Mouse (Mus musculus): ENCODE results near the gene Abcb10. TPM values are rescaled to one million over a fixed set of nuclear protein-coding genes. Genes with fewer than 3 reads are reported as not detected.

The Abcb10 gene
- polyA plus RNA-seq, 1 experiment from 2014 or later: 15.6 TPM

- Histone ChIP-seq H3K27me3 (replicated peaks) (no peaks in the 10 kb centered on the region), H3K36me3 (replicated peaks) (peaks cover 52% of the 10 kb centered on the region), H3K4me2 (no peak overlapping the region), H3K9ac (no peak overlapping the region), H3K9me3 (no peaks in the 10 kb centered on the region), H3K4me1 (no peaks in the 10 kb centered on the region), H3K27ac (no peak overlapping the region), H3K4me3 (no peak overlapping the region)
- 94% methylated on average over 10 of the region's 10 CpGs for WGBS
- ATAC-seq (replicated peaks): no peak
These were observed 19.7 kb upstream of the Abcb10 start for GRCm38 (mm10) chr8:124002546-124003108.

GRCm38 (mm10) chr8:123999568-123999967 lies 16.6 kb upstream of the Abcb10 start:
- Histone ChIP-seq H3K4me3 (no peak overlapping the region), H3K4me2 (no peak overlapping the region), H3K27ac (no peak overlapping the region), H3K9me3 (no peaks in the 10 kb centered on the region), H3K9ac (no peak overlapping the region), H3K36me3 (replicated peaks) (peaks cover 39% of the 10 kb centered on the region), H3K4me1 (no peaks in the 10 kb centered on the region), H3K27me3 (replicated peaks) (no peaks in the 10 kb centered on the region)
- WGBS: 98% methylated on average over 2 of the region's 2 CpGs
- no peak for ATAC-seq (replicated peaks)

- Histone ChIP-seq H3K4me2 (no peak overlapping the region), H3K27me3 (replicated peaks) (no peaks in the 10 kb centered on the region), H3K27ac (no peak overlapping the region), H3K9me3 (no peaks in the 10 kb centered on the region), H3K4me3 (no peak overlapping the region), H3K4me1 (no peaks in the 10 kb centered on the region), H3K9ac (no peak overlapping the region), H3K36me3 (replicated peaks) (0 out of 2 replicates have a peak, but pooled peaks cover 8% of the 10 kb centered on the region)
- 96% methylated on average over 3 of the region's 3 CpGs for WGBS
- no peak for ATAC-seq (replicated peaks)
These were observed 11.1 kb upstream of the Abcb10 start for GRCm38 (mm10) chr8:123993997-123994396.

GRCm38 (mm10) chr8:123993597-123993996 lies 10.7 kb upstream of the Abcb10 start:
- 96% methylated on average over 5 of the region's 5 CpGs for WGBS

GRCm38 (mm10) chr8:123992587-123992986 lies 9.7 kb upstream of the Abcb10 start:
- Histone ChIP-seq H3K4me3 (no peak overlapping the region), H3K4me2 (no peak overlapping the region), H3K27ac (no peak overlapping the region), H3K4me1 (no peaks in the 10 kb centered on the region), H3K36me3 (replicated peaks) (0 out of 2 replicates have a peak, but pooled peaks cover 7% of the 10 kb centered on the region), H3K27me3 (replicated peaks) (no peaks in the 10 kb centered on the region), H3K9me3 (no peaks in the 10 kb centered on the region), H3K9ac (no peak overlapping the region)
- WGBS: 80% methylated on average over 8 of the region's 8 CpGs
- ATAC-seq (replicated peaks): no peak

More at GRCm38 (mm10) chr8:123993597-123993996, 10.7 kb upstream of the Abcb10 start:
- H3K4me2 ChIP-seq: no peak overlapping the region
- H3K9me3 ChIP-seq: no peaks in the 10 kb centered on the region
- no peak for ATAC-seq (replicated peaks)
- H3K27me3 ChIP-seq (replicated peaks): no peaks in the 10 kb centered on the region
- 0 out of 2 replicates have a peak, but pooled peaks cover 7% of the 10 kb centered on the region for H3K36me3 ChIP-seq (replicated peaks)
- H3K4me3 ChIP-seq: no peak overlapping the region
- H3K9ac ChIP-seq: no peak overlapping the region
- H3K4me1 ChIP-seq: no peaks in the 10 kb centered on the region
- H3K27ac ChIP-seq: no peak overlapping the region

GRCm38 (mm10) chr8:123990277-123991049 lies 7.5 kb upstream of the Abcb10 start:
- no peaks in the 10 kb centered on the region for H3K36me3 ChIP-seq (replicated peaks)
- H3K4me3 ChIP-seq: no peak overlapping the region
- H3K27ac ChIP-seq: no peak overlapping the region
- H3K4me2 ChIP-seq: no peak overlapping the region
- no peaks in the 10 kb centered on the region for H3K9me3 ChIP-seq
- ATAC-seq (replicated peaks): no peak
- no peaks in the 10 kb centered on the region for H3K4me1 ChIP-seq
- H3K27me3 ChIP-seq (replicated peaks): no peaks in the 10 kb centered on the region
- no peak overlapping the region for H3K9ac ChIP-seq
- WGBS: 89% methylated on average over 13 of the region's 13 CpGs

- H3K36me3 ChIP-seq (replicated peaks): no peaks in the 10 kb centered on the region
- H3K27me3 ChIP-seq (replicated peaks): no peaks in the 10 kb centered on the region
- WGBS: 77% methylated on average over 7 of the region's 7 CpGs
- H3K4me3 ChIP-seq: no peak overlapping the region
- no peak for ATAC-seq (replicated peaks)
- no peaks in the 10 kb centered on the region for H3K4me1 ChIP-seq
- no peak overlapping the region for H3K9ac ChIP-seq
- H3K27ac ChIP-seq: no peak overlapping the region
- no peaks in the 10 kb centered on the region for H3K9me3 ChIP-seq
- H3K4me2 ChIP-seq: no peak overlapping the region
These were observed 6.2 kb upstream of the Abcb10 start for GRCm38 (mm10) chr8:123989128-123989527.

- no peaks in the 10 kb centered on the region for H3K9me3 ChIP-seq
- no peaks in the 10 kb centered on the region for H3K36me3 ChIP-seq (replicated peaks)
- H3K4me1 ChIP-seq: no peaks in the 10 kb centered on the region
- H3K4me2 ChIP-seq: no peak overlapping the region
- ATAC-seq (replicated peaks): no peak
- WGBS: 75% methylated on average over 6 of the region's 6 CpGs
- no peak overlapping the region for H3K9ac ChIP-seq
- H3K27me3 ChIP-seq (replicated peaks): no peaks in the 10 kb centered on the region
- no peak overlapping the region for H3K4me3 ChIP-seq
- no peak overlapping the region for H3K27ac ChIP-seq
These were observed 5.7 kb upstream of the Abcb10 start for GRCm38 (mm10) chr8:123988605-123989038.

GRCm38 (mm10) chr8:123982291-123982793 lies 580 bp downstream of the Abcb10 start:
- H3K4me1 ChIP-seq: peaks cover 26% of the 10 kb centered on the region
- H3K36me3 ChIP-seq (replicated peaks): no peaks in the 10 kb centered on the region
- ATAC-seq (replicated peaks): peak; percentile 55; the same call in 1 of the 2 replicates
- H3K9ac ChIP-seq: peak overlapping the region; percentile 83
- H3K27me3 ChIP-seq (replicated peaks): no peaks in the 10 kb centered on the region
- peak overlapping the region; percentile 75 for H3K27ac ChIP-seq
- H3K4me3 ChIP-seq: peak overlapping the region; percentile 69
- peak overlapping the region; percentile 95 for H3K4me2 ChIP-seq
- no peaks in the 10 kb centered on the region for H3K9me3 ChIP-seq
- WGBS: under 1% methylated on average over 43 of the region's 48 CpGs

- WGBS: 47% methylated on average over 4 of the region's 4 CpGs
- no peaks in the 10 kb centered on the region for H3K36me3 ChIP-seq (replicated peaks)
- H3K9me3 ChIP-seq: no peaks in the 10 kb centered on the region
- 0 out of 2 replicates have a peak overlapping the region, but pooled peaks have one; percentile 5 for H3K9ac ChIP-seq
- H3K4me1 ChIP-seq: peaks cover 26% of the 10 kb centered on the region
- H3K4me3 ChIP-seq: peak overlapping the region; percentile 69
- ATAC-seq (replicated peaks): no peak
- H3K27me3 ChIP-seq (replicated peaks): no peaks in the 10 kb centered on the region
- peak overlapping the region; percentile 95 for H3K4me2 ChIP-seq
- H3K27ac ChIP-seq: no peak overlapping the region
These were observed 1.2 kb downstream of the Abcb10 start for GRCm38 (mm10) chr8:123981674-123982073.

- no peak overlapping the region for H3K4me3 ChIP-seq
- no peak for ATAC-seq (replicated peaks)
- no peaks in the 10 kb centered on the region for H3K36me3 ChIP-seq (replicated peaks)
- no peaks in the 10 kb centered on the region for H3K9me3 ChIP-seq
- peaks cover 26% of the 10 kb centered on the region for H3K4me1 ChIP-seq
- H3K9ac ChIP-seq: no peak overlapping the region
- 84% methylated on average over 4 of the region's 4 CpGs for WGBS
- H3K4me2 ChIP-seq: 0 out of 2 replicates have a peak overlapping the region, but pooled peaks have one; percentile 16
- no peak overlapping the region for H3K27ac ChIP-seq
- H3K27me3 ChIP-seq (replicated peaks): no peaks in the 10 kb centered on the region
These were observed 2.7 kb downstream of the Abcb10 start for GRCm38 (mm10) chr8:123980239-123980638.

GRCm38 (mm10) chr8:123978926-123979325 lies 4.0 kb downstream of the Abcb10 start:
- Histone ChIP-seq H3K9me3 (no peaks in the 10 kb centered on the region), H3K27me3 (replicated peaks) (no peaks in the 10 kb centered on the region), H3K9ac (no peak overlapping the region), H3K4me2 (no peak overlapping the region), H3K27ac (no peak overlapping the region), H3K36me3 (replicated peaks) (no peaks in the 10 kb centered on the region), H3K4me1 (peaks cover 26% of the 10 kb centered on the region), H3K4me3 (no peak overlapping the region)
- ATAC-seq (replicated peaks): no peak
- 85% methylated on average over 8 of the region's 8 CpGs for WGBS
